Mouse (Mus musculus) heart, embryonic 15.5 days (tissue): ENCODE results near the gene Speg. TPM values are rescaled to one million over a fixed set of nuclear protein-coding genes. Genes with fewer than 3 reads are reported as not detected.

Source experiments
- ATAC-seq: fragments of 200-750 bp; cut with Nextera tagmentation; replicated peaks from 2 replicates; pipeline ENCODE4 v1.8.0; 2017; ENCODE audit warnings: low read depth, moderate TSS enrichment; ENCODE audit not compliant: insufficient number of reproducible peaks, insufficient read depth, low FRiP score
- H3K27ac ChIP-seq: fragments of 300-500 bp; sonication (generic); 2 replicates; pipeline ENCODE4 v1.5.1; 2015; ENCODE audit warnings: mild to moderate bottlenecking, inconsistent platforms
- H3K27me3 ChIP-seq: fragments of 300-500 bp; sonication (generic); 2 replicates; pipeline ENCODE4 v1.6.1; 2015; ENCODE audit warnings: inconsistent platforms
- H3K36me3 ChIP-seq: fragments of 300-500 bp; sonication (generic); 2 replicates; pipeline ENCODE4 v1.6.1; 2015; ENCODE audit warnings: mild to moderate bottlenecking, inconsistent platforms
- H3K4me1 ChIP-seq: fragments of 300-500 bp; sonication (generic); replicated peaks from 2 replicates; pipeline ENCODE4 v1.6.1; 2015; ENCODE audit warnings: inconsistent platforms
- H3K4me2 ChIP-seq: fragments of 300-500 bp; sonication (generic); 2 replicates; pipeline ENCODE4 v1.6.1; 2015; ENCODE audit warnings: inconsistent platforms, mild to moderate bottlenecking, moderate library complexity
- H3K4me3 ChIP-seq: fragments of 300-500 bp; sonication (generic); 2 replicates; pipeline ENCODE4 v1.5.1; 2015; ENCODE audit warnings: mild to moderate bottlenecking, inconsistent platforms
- H3K9ac ChIP-seq: fragments of 300-500 bp; sonication (generic); 2 replicates; pipeline ENCODE4 v1.6.1; 2015; ENCODE audit warnings: mild to moderate bottlenecking, inconsistent platforms
- H3K9me3 ChIP-seq: fragments of 300-500 bp; sonication (generic); replicated peaks from 2 replicates; pipeline ENCODE4 v1.6.1; 2016; ENCODE audit warnings: inconsistent platforms
- WGBS: fragments of 180-500 bp; shearing (Covaris S2); methylation state at CpG from one replicate; pipeline ENCODE4 v1.1.7; 2015; ENCODE audit warnings: mixed read lengths; 5-methylcytosine and 5-hydroxymethylcytosine counted together
- polyA plus RNA-seq: library from polyadenylated mRNA; unstranded; fragments of >200 nt; fragmentation: Nextera tagmentation; extraction: Ambion mirVana; gene quantifications from 2 replicates; pipeline ENCODE4 v1.2.1, GENCODE M21; 2015

The Speg gene
- polyA plus RNA-seq, 1 experiment from 2014 or later: 44.5 TPM

- Histone ChIP-seq H3K36me3 (peaks cover 28% of the 10 kb centered on the region; the same call in 1 of the 2 replicates), H3K27ac (peak overlapping the region; percentile 100), H3K9me3 (no peaks in the 10 kb centered on the region), H3K4me3 (0 out of 2 replicates have a peak overlapping the region, but pooled peaks have one; percentile 50), H3K4me2 (peak overlapping the region; percentile 63), H3K9ac (peak overlapping the region; percentile 68), H3K27me3 (no peaks in the 10 kb centered on the region), H3K4me1 (peaks cover 69% of the 10 kb centered on the region)
- 7% methylated on average over 9 of the region's 9 CpGs for WGBS
- peak; percentile 76 for ATAC-seq
Observed at GRCm38 (mm10) chr1:75398761-75399402, 23.8 kb downstream of the Speg start.

DNA sequence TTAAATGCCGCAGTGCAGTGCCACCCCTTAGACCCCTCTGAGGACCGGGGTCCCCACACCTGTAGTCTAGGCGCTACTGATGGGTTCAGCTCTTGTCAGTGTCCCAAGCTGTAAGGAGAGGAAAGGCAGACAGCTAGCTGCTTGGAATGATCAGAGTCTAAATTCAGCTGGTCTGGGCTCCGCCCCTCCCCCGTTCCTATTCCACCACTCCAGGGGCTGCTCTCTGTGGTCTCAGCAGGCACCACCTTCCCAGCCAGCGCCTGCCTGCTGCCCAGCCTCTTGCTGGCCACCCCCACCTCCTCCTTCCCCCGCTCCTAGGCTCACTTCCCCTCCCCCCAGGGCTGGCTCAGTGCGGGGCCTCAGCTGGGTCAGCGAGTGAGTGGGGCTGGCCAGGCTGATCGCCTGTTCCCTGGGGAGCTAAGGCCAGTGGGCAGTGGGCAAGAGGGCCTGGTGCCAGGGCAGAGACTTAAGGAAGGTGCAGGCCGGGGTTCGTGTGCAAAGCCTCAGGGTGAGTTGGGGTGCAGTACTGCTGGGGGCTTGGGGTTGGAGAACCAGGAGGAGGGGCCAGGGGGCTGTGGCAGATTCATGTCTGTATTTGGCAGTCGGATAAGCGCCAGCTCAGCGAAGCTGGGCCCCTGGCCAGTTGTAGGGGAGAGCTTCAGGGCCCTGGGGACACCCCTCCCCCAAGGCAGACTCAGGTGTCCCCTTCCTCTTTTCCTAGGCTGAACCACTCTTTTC is 24.8 kb downstream of the Speg start:
- H3K4me1 ChIP-seq: peaks cover 62% of the 10 kb centered on the region
- H3K27me3 ChIP-seq: no peaks in the 10 kb centered on the region
- peaks cover 33% of the 10 kb centered on the region; the same call in 1 of the 2 replicates for H3K36me3 ChIP-seq
- ATAC-seq: peak; percentile 90
- no peaks in the 10 kb centered on the region for H3K9me3 ChIP-seq
- H3K4me3 ChIP-seq: peak overlapping the region; percentile 50
- WGBS: 6% methylated on average over 15 of the region's 15 CpGs
- H3K27ac ChIP-seq: peak overlapping the region; percentile 100
- H3K4me2 ChIP-seq: peak overlapping the region; percentile 63
- H3K9ac ChIP-seq: peak overlapping the region; percentile 68

- Histone ChIP-seq H3K36me3 (peaks cover 34% of the 10 kb centered on the region; the same call in 1 of the 2 replicates), H3K27ac (peak overlapping the region; percentile 100), H3K27me3 (no peaks in the 10 kb centered on the region), H3K4me3 (peak overlapping the region; percentile 50), H3K9ac (peak overlapping the region; percentile 68), H3K9me3 (no peaks in the 10 kb centered on the region), H3K4me2 (peak overlapping the region; percentile 63), H3K4me1 (peaks cover 58% of the 10 kb centered on the region)
- peak; percentile 6; the same call in 1 of the 2 replicates for ATAC-seq
- WGBS: 30% methylated on average over 6 of the region's 6 CpGs
Observed at GRCm38 (mm10) chr1:75400493-75401115, 25.5 kb downstream of the Speg start.

GRCm38 (mm10) chr1:75405547-75405946 is 30.4 kb downstream of the Speg start:
- Histone ChIP-seq H3K27ac (0 out of 2 replicates have a peak overlapping the region, but pooled peaks have one; percentile 87), H3K9me3 (no peaks in the 10 kb centered on the region), H3K9ac (no peak overlapping the region), H3K27me3 (no peaks in the 10 kb centered on the region), H3K36me3 (peaks cover 51% of the 10 kb centered on the region), H3K4me2 (no peak overlapping the region), H3K4me3 (no peak overlapping the region), H3K4me1 (peaks cover 65% of the 10 kb centered on the region)
- no peak for ATAC-seq
- 77% methylated on average over 3 of the region's 3 CpGs for WGBS

DNA sequence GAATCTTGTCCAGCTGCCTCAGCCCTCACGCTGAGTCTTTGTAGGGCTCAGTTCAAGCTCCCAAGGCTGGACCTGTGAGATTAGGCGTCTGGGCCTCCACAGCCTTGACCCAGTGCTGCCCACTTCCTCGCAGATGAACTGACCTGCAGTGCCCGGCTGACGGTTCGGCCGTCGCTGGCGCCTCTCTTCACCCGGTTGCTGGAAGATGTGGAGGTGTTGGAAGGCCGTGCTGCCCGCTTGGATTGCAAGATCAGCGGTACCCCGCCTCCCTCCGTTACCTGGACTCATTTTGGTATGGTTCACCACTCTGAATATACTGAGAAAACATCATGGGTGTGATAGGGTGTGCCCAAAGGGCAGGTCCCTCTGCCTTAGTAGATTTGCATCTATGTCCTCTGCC is 31.1 kb downstream of the Speg start:
- Histone ChIP-seq H3K27ac (peak overlapping the region; percentile 87), H3K4me3 (no peak overlapping the region), H3K4me1 (peaks cover 58% of the 10 kb centered on the region), H3K36me3 (peaks cover 56% of the 10 kb centered on the region), H3K9me3 (no peaks in the 10 kb centered on the region), H3K27me3 (no peaks in the 10 kb centered on the region), H3K9ac (0 out of 2 replicates have a peak overlapping the region, but pooled peaks have one; percentile 5), H3K4me2 (no peak overlapping the region)
- WGBS: 90% methylated on average over 15 of the region's 15 CpGs
- ATAC-seq: no peak

DNA sequence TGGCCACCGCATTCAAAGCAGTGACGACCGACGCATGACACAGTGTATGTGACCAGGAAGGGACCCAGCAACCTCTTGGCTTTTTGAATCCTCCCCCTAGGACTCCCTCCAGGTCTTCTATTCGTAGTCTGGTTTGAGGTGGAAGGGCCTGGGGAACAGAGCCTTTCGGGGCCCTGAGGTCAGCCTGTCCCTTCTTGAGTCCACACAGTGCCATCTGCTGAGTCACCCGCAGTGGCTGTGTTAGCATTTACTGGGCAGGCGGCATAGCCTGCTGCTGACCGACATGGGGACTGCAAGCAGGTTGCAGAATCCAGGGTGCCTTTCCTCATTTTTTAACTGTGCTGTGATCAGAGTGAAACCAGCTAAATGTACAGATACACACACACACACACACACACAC is 32.0 kb downstream of the Speg start:
- no peaks in the 10 kb centered on the region for H3K9me3 ChIP-seq
- no peak overlapping the region for H3K9ac ChIP-seq
- no peak overlapping the region for H3K4me2 ChIP-seq
- H3K4me1 ChIP-seq: peaks cover 51% of the 10 kb centered on the region
- H3K27ac ChIP-seq: peak overlapping the region; percentile 87
- 85% methylated on average over 9 of the region's 9 CpGs for WGBS
- no peak for ATAC-seq
- H3K36me3 ChIP-seq: peaks cover 56% of the 10 kb centered on the region
- H3K4me3 ChIP-seq: no peak overlapping the region
- H3K27me3 ChIP-seq: no peaks in the 10 kb centered on the region

DNA sequence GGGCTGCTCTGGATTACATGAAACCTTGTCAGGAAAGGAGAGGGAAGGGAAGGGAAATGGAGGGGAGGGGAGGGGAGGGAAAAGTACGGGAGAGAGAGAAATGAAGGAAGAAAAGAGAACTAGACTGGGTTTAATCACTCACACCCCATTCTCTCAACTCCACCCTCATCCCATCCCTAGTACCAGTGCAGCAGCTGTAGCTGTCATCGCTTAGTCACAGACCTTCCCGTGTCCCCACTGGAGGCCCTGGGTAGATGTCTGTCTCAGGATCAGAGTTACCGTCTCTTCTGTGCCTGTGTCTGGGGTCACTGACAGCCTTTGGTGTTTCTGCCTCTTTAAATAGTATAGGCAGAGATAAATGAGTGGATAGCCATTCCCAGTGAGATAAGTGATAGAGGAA is 33.1 kb downstream of the Speg start:
- Histone ChIP-seq H3K27ac (peak overlapping the region; percentile 87), H3K4me1 (peaks cover 44% of the 10 kb centered on the region), H3K4me2 (no peak overlapping the region), H3K9me3 (no peaks in the 10 kb centered on the region), H3K36me3 (peaks cover 49% of the 10 kb centered on the region), H3K27me3 (no peaks in the 10 kb centered on the region), H3K9ac (no peak overlapping the region), H3K4me3 (no peak overlapping the region)
- peak; percentile 64; the same call in 1 of the 2 replicates for ATAC-seq
- WGBS: 16% methylated on average over 4 of the region's 4 CpGs

DNA sequence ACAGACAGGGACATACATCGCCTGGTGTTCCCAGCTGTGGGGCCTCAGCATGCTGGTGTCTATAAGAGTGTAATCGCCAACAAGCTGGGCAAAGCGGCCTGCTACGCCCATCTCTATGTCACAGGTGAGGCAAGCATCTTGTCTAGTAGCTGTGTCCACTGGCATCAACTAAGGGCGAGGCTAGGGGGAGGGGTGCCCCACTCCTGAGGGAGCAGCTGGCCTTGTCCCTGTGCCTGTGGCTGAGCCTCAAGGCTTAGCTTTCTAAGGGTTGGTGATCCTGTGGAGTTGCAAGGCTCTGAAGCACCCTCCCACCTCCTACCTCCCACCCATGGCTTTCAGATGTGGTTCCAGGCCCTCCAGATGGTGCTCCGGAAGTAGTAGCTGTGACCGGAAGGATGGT is 34.9 kb downstream of the Speg start:
- 91% methylated on average over 7 of the region's 7 CpGs for WGBS
- peaks cover 50% of the 10 kb centered on the region for H3K36me3 ChIP-seq
- H3K27me3 ChIP-seq: no peaks in the 10 kb centered on the region
- H3K4me1 ChIP-seq: peaks cover 44% of the 10 kb centered on the region
- no peak overlapping the region for H3K27ac ChIP-seq
- ATAC-seq: no peak
- no peaks in the 10 kb centered on the region for H3K9me3 ChIP-seq
- no peak overlapping the region for H3K4me2 ChIP-seq
- H3K4me3 ChIP-seq: no peak overlapping the region
- H3K9ac ChIP-seq: no peak overlapping the region

- Histone ChIP-seq H3K4me2 (no peak overlapping the region), H3K4me1 (peaks cover 35% of the 10 kb centered on the region), H3K27ac (no peak overlapping the region), H3K27me3 (no peaks in the 10 kb centered on the region), H3K9me3 (no peaks in the 10 kb centered on the region), H3K9ac (no peak overlapping the region), H3K4me3 (no peak overlapping the region), H3K36me3 (peaks cover 51% of the 10 kb centered on the region)
- no peak for ATAC-seq
- 89% methylated on average over 3 of the region's 3 CpGs for WGBS
Observed at GRCm38 (mm10) chr1:75412196-75412595, 37.1 kb downstream of the Speg start.

DNA sequence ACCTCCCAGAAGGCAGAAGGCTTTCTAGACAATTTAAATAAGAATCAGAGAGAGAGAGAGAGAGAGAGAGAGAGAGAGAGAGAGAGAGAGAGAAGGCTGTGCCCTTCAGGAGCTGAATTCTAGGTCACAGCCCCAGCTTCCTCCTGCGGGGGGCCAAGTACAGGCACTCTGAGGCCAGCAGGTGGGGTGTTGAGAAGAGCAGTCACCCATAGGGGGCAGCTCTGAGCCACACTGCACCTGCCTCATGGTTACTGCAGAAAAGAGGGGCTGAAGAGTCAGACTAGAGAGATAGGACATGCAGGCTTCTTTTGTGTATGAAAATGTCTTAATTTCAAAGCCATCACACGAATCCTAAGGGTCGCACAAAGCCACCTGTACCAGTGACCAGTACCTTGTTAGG is 38.7 kb downstream of the Speg start:
- 51% methylated on average over 3 of the region's 3 CpGs for WGBS
- Histone ChIP-seq H3K27ac (peak overlapping the region; percentile 45), H3K4me3 (no peak overlapping the region), H3K36me3 (peaks cover 65% of the 10 kb centered on the region), H3K4me2 (no peak overlapping the region), H3K4me1 (peaks cover 23% of the 10 kb centered on the region), H3K9me3 (no peaks in the 10 kb centered on the region), H3K27me3 (no peaks in the 10 kb centered on the region), H3K9ac (no peak overlapping the region)
- ATAC-seq: no peak; the same call in 1 of the 2 replicates

DNA sequence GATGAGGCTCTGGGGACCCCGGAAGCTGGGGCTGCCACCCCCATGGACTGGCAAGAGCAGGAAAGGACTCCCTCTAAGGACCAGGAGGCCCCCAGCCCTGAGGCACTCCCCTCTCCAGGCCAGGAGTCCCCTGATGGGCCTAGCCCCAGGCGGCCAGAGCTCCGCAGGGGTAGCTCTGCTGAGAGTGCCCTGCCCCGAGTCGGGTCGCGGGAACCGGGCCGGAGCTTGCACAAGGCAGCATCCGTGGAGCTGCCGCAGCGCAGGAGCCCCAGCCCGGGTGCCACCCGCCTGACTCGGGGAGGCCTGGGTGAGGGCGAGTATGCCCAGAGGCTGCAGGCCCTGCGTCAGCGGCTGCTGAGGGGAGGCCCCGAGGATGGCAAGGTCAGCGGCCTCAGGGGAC is 46.7 kb downstream of the Speg start:
- Histone ChIP-seq H3K4me2 (0 out of 2 replicates have a peak overlapping the region, but pooled peaks have one; percentile 58), H3K27me3 (peaks cover 44% of the 10 kb centered on the region), H3K36me3 (peaks cover 50% of the 10 kb centered on the region), H3K27ac (no peak overlapping the region), H3K9ac (0 out of 2 replicates have a peak overlapping the region, but pooled peaks have one; percentile 43), H3K4me3 (no peak overlapping the region), H3K4me1 (peaks cover 24% of the 10 kb centered on the region), H3K9me3 (no peaks in the 10 kb centered on the region)
- WGBS: 24% methylated on average over 20 of the region's 20 CpGs
- ATAC-seq: peak; percentile 28; the same call in 1 of the 2 replicates
